Mouse (Mus musculus) neural tube, embryonic 10.5 days (tissue): Measurements from ENCODE around the gene Pkd1.
A peak's percentile ranks its signal among the peaks of the same experiment; 100 is the strongest.

Experiments
- DNase-seq: peaks from one replicate; pipeline ENCODE4 v3.0.0-alpha.2; 2017; ENCODE audit warnings: low spot score; ENCODE audit errors: extremely low spot score

Pkd1 gene

GRCm38 (mm10) chr17:24549618-24550415, at the start of gene Pkd1:
TSS of gene Pkd1 (plus strand) at chr17:24549834.
- peak; percentile 99 for DNase-seq

- peak; percentile 17 for DNase-seq
Observed at GRCm38 (mm10) chr17:24502208-24502607, 47.4 kb upstream of the Pkd1 start.

- DNase-seq: no peak
Observed at GRCm38 (mm10) chr17:24504085-24504484, 45.5 kb upstream of the Pkd1 start.

GRCm38 (mm10) chr17:24505286-24505955, 44.2 kb upstream of the Pkd1 start:
- no peak for DNase-seq

- DNase-seq: peak; percentile 18
Observed at GRCm38 (mm10) chr17:24506332-24507070, 43.1 kb upstream of the Pkd1 start.

- no peak for DNase-seq
Observed at GRCm38 (mm10) chr17:24507129-24507664, 42.4 kb upstream of the Pkd1 start.

GRCm38 (mm10) chr17:24507806-24508460, 41.7 kb upstream of the Pkd1 start:
- no peak for DNase-seq

- DNase-seq: peak; percentile 45
Observed at GRCm38 (mm10) chr17:24513609-24514008, 36.0 kb upstream of the Pkd1 start.

- no peak for DNase-seq
Observed at GRCm38 (mm10) chr17:24514270-24515257, 35.1 kb upstream of the Pkd1 start.

GRCm38 (mm10) chr17:24520450-24520849, 29.2 kb upstream of the Pkd1 start:
- DNase-seq: no peak

- DNase-seq: no peak
Observed at GRCm38 (mm10) chr17:24524734-24525133, 24.9 kb upstream of the Pkd1 start.

GRCm38 (mm10) chr17:24527315-24527714, 22.3 kb upstream of the Pkd1 start:
- no peak for DNase-seq

GRCm38 (mm10) chr17:24527723-24528559, 21.7 kb upstream of the Pkd1 start, which contains the start of gene Traf7:
TSS of gene Traf7 (minus strand) at chr17:24527938.
- DNase-seq: peak; percentile 92

GRCm38 (mm10) chr17:24528560-24528918, 21.1 kb upstream of the Pkd1 start:
- DNase-seq: no peak

- DNase-seq: peak; percentile 79
Observed at GRCm38 (mm10) chr17:24529007-24529451, 20.6 kb upstream of the Pkd1 start.

GRCm38 (mm10) chr17:24529883-24530282, 19.8 kb upstream of the Pkd1 start:
- no peak for DNase-seq

- DNase-seq: no peak
Observed at GRCm38 (mm10) chr17:24530361-24531050, 19.1 kb upstream of the Pkd1 start.

- no peak for DNase-seq
Observed at GRCm38 (mm10) chr17:24531064-24531463, 18.6 kb upstream of the Pkd1 start.
